Mouse (Mus musculus) intestine, embryonic 14.5 days (tissue): ENCODE results near the gene Farsa. TPM values are rescaled to one million over a fixed set of nuclear protein-coding genes. Genes with fewer than 3 reads are reported as not detected.
A peak's percentile ranks its signal among the peaks of the same experiment; 100 is the strongest.

Experiments used
- ATAC-seq: fragments of 200-750 bp; cut with Nextera tagmentation; replicated peaks from 2 replicates; pipeline ENCODE4 v1.8.0; 2017; ENCODE audit warnings: low read depth, moderate number of reproducible peaks, moderate TSS enrichment, moderate library complexity; ENCODE audit not compliant: low FRiP score, low TSS enrichment
- DNase-seq: peaks from one replicate; pipeline ENCODE4 v3.0.0-alpha.2; 2018; ENCODE audit warnings: low spot score
- H3K27ac ChIP-seq: fragments of 300-500 bp; sonication (generic); 2 replicates; pipeline ENCODE4 v1.5.1; 2014; ENCODE audit warnings: low read depth, mild to moderate bottlenecking, control low read depth
- H3K27me3 ChIP-seq: fragments of 300-500 bp; sonication (generic); replicated peaks from 2 replicates; pipeline ENCODE4 v1.6.1; 2014; ENCODE audit warnings: low read length, control low read depth; ENCODE audit not compliant: control insufficient read depth, insufficient read depth
- H3K36me3 ChIP-seq: fragments of 300-500 bp; sonication (generic); 2 replicates; pipeline ENCODE4 v1.6.1; 2014; ENCODE audit warnings: low read length, control low read depth; ENCODE audit not compliant: control insufficient read depth, insufficient read depth
- H3K4me1 ChIP-seq: fragments of 300-500 bp; sonication (generic); replicated peaks from 2 replicates; pipeline ENCODE4 v1.6.1; 2014; ENCODE audit warnings: low read length, control low read depth, mixed read lengths; ENCODE audit not compliant: control insufficient read depth, insufficient read depth
- H3K4me2 ChIP-seq: fragments of 300-500 bp; sonication (generic); 2 replicates; pipeline ENCODE4 v1.6.1; 2014; ENCODE audit warnings: low read length
- H3K4me3 ChIP-seq: fragments of 300-500 bp; sonication (generic); 2 replicates; pipeline ENCODE4 v1.5.1; 2014; ENCODE audit warnings: low read depth, low read length, control low read depth, mixed read lengths
- H3K9ac ChIP-seq: fragments of 300-500 bp; sonication (generic); 2 replicates; pipeline ENCODE4 v1.6.1; 2014; ENCODE audit warnings: mild to moderate bottlenecking, low read length
- H3K9me3 ChIP-seq: fragments of 300-500 bp; sonication (generic); 2 replicates; pipeline ENCODE4 v1.6.1; 2016; ENCODE audit warnings: low read length, control low read depth; ENCODE audit not compliant: control insufficient read depth
- WGBS: fragments of 180-500 bp; shearing (Covaris S2); extraction: QIAGEN DNeasy Blood & Tissue Kit; methylation state at CpG from one replicate; pipeline ENCODE4 v1.1.7; 2014; 5-methylcytosine and 5-hydroxymethylcytosine counted together
- polyA plus RNA-seq: library from polyadenylated mRNA; unstranded; fragments of >200 nt; fragmentation: Nextera tagmentation; extraction: Ambion mirVana; gene quantifications from 2 replicates; pipeline ENCODE4 v1.2.1, GENCODE M21; 2014

Gene Farsa
- polyA plus RNA-seq, 1 experiment from 2014 or later = 89.0 TPM

- Histone ChIP-seq H3K4me2 (peak within 1 kb of the TSS; percentile 73), H3K27me3 (no peaks in the 10 kb centered on the region), H3K4me1 (peaks cover 33% of the 10 kb centered on the region), H3K9me3 (no peaks in the 10 kb centered on the region), H3K36me3 (peaks cover 37% of the 10 kb centered on the region), H3K9ac (peak within 1 kb of the TSS; percentile 99), H3K27ac (peak within 1 kb of the TSS; percentile 89), H3K4me3 (peak within 1 kb of the TSS; percentile 99)
- under 1% methylated on average over 55 of the region's 55 CpGs for WGBS
- peak; percentile 99 for DNase-seq
- ATAC-seq = peak; percentile 100
Measured at GRCm38 (mm10) chr8:84846722-84847572, 9.8 kb upstream of the Farsa start, which contains the start of gene Calr. Gene Calr, minus strand, starts transcription at chr8:84846934.

GRCm38 (mm10) chr8:84847684-84848435, 8.9 kb upstream of the Farsa start:
- no peak for DNase-seq
- peaks cover 33% of the 10 kb centered on the region for H3K4me1 ChIP-seq
- no peaks in the 10 kb centered on the region for H3K9me3 ChIP-seq
- peaks cover 28% of the 10 kb centered on the region for H3K36me3 ChIP-seq
- H3K27me3 ChIP-seq = no peaks in the 10 kb centered on the region
- peak overlapping the region; percentile 80 for H3K9ac ChIP-seq
- H3K4me2 ChIP-seq = peak overlapping the region; percentile 73
- no peak for ATAC-seq
- H3K4me3 ChIP-seq = peak overlapping the region; percentile 99
- 43% methylated on average over 6 of the region's 6 CpGs for WGBS
- H3K27ac ChIP-seq = peak overlapping the region; percentile 89

DNA sequence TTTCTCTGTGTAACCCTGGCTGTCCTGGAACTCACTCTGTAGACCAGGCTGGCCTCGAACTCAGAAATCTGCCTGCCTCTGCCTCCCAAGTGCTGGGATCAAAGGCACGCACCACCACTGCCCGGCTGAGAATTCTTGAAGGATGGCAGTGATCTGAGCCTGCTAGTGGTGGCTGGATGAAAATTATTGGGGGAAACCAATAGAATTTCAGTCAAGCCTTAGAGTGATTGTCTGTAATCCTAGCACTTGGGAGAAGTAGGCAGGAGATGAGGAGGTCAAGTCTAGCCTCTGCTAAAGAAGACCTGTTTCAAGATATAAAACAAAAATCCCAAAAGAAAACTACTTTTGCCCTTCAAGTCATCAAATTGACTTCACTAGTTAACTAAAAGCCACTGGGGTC, 355 bp upstream of the Farsa start:
- H3K36me3 ChIP-seq = peaks cover 24% of the 10 kb centered on the region
- ATAC-seq (peak; percentile 33; the same call in 1 of the 2 replicates), DNase-seq (no peak)
- H3K27me3 ChIP-seq = no peaks in the 10 kb centered on the region
- H3K9me3 ChIP-seq = no peaks in the 10 kb centered on the region
- H3K4me3 ChIP-seq = peak overlapping the region; percentile 99; the same call in 1 of the 2 replicates
- H3K4me1 ChIP-seq = peaks cover 10% of the 10 kb centered on the region
- H3K4me2 ChIP-seq = no peak overlapping the region
- 89% methylated on average over 3 of the region's 3 CpGs for WGBS
- no peak overlapping the region for H3K27ac ChIP-seq
- no peak overlapping the region for H3K9ac ChIP-seq

- peak within 1 kb of the TSS; percentile 43 for H3K4me3 ChIP-seq
- H3K27ac ChIP-seq = no peak within 1 kb of the TSS
- peak; percentile 92 for DNase-seq
- H3K9ac ChIP-seq = peak within 1 kb of the TSS; percentile 46
- 16% methylated on average over 36 of the region's 46 CpGs for WGBS
- peaks cover 26% of the 10 kb centered on the region for H3K36me3 ChIP-seq
- H3K4me1 ChIP-seq = peaks cover 13% of the 10 kb centered on the region
- no peaks in the 10 kb centered on the region for H3K27me3 ChIP-seq
- H3K4me2 ChIP-seq = peak within 1 kb of the TSS; percentile 84
- no peaks in the 10 kb centered on the region for H3K9me3 ChIP-seq
- ATAC-seq = peak; percentile 69
Measured at GRCm38 (mm10) chr8:84871376-84872308, 14.9 kb downstream of the Farsa start, which contains the start of gene Syce2. Gene Syce2, plus strand, starts transcription at chr8:84872111.

DNA sequence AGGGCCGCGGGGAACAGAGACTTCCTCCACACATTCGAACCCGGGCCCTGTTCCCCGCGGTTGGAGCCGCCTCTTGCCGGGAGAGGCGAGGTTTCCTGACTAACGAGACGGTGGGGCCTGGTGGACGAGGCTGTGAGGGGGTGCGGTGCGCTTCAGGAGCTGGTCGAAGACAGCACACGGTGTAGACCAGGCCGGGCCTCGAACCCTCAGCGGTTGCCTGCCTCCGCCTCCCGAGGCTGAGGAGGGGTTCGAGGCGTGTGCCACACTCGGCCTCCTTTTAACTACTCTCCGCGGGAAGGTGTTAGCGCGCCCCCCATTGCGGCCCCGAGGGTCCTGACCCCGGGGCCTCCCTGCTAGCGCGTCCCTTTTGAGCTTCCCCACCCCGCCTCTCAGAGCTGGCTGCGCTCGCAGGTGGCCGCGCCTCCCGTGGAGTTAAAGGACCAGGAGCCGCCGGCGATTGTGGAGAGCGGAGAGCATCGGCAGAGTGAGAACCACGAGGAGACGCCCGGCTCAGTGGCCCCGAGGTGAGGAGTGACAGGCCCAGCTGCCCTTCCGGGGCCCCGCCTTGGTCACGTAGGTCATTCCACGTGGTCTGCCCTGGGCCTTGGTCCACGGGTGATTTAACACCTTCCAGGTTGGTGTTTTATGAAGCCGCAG, 15.6 kb downstream of the Farsa start:
- Histone ChIP-seq H3K9ac (peak overlapping the region; percentile 46), H3K4me2 (peak overlapping the region; percentile 84), H3K4me1 (peaks cover 13% of the 10 kb centered on the region), H3K27me3 (no peaks in the 10 kb centered on the region), H3K27ac (no peak overlapping the region), H3K36me3 (peaks cover 18% of the 10 kb centered on the region), H3K4me3 (peak overlapping the region; percentile 43), H3K9me3 (no peaks in the 10 kb centered on the region)
- 2% methylated on average over 52 of the region's 54 CpGs for WGBS
- DNase-seq (peak; percentile 77), ATAC-seq (peak; percentile 69)

DNA sequence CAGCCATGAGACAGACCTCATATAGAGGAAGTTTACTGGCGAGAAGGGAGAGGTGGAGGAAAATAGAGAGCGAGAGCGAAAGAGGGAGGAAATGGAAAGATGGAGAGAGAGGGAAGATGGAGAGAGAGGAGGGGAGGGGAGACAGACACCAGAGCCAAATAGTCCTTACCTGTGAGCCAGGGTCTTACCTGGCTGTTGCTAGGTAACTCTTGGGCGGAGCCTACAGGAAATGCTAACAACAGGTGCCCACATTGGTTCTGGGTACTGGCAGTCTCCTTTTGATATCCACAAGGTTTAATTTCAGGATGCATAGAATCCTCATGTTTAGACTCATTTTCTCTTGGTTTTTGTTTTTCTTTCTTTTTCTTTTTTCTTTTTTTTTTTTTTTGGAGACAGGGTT, 16.2 kb downstream of the Farsa start:
- Histone ChIP-seq H3K4me3 (peak overlapping the region; percentile 43), H3K9ac (no peak overlapping the region), H3K4me1 (peaks cover 13% of the 10 kb centered on the region), H3K36me3 (peaks cover 12% of the 10 kb centered on the region), H3K27me3 (no peaks in the 10 kb centered on the region), H3K27ac (no peak overlapping the region), H3K9me3 (no peaks in the 10 kb centered on the region), H3K4me2 (peak overlapping the region; percentile 84)
- no peak for ATAC-seq
- DNase-seq = no peak
- 55% methylated on average over 4 of the region's 4 CpGs for WGBS

GRCm38 (mm10) chr8:84874339-84874738, 17.6 kb downstream of the Farsa start:
- WGBS = 87% methylated on average over 3 of the region's 3 CpGs
- ATAC-seq = no peak

More at GRCm38 (mm10) chr8:84874339-84874738, 17.6 kb downstream of the Farsa start:
- Histone ChIP-seq H3K27ac (no peak overlapping the region), H3K4me1 (peaks cover 13% of the 10 kb centered on the region), H3K4me3 (no peak overlapping the region), H3K36me3 (no peaks in the 10 kb centered on the region), H3K9ac (no peak overlapping the region), H3K9me3 (no peaks in the 10 kb centered on the region), H3K4me2 (no peak overlapping the region), H3K27me3 (no peaks in the 10 kb centered on the region)
- no peak for DNase-seq
